Mouse (Mus musculus): Measurements from ENCODE around the gene Esp24.

DNA sequence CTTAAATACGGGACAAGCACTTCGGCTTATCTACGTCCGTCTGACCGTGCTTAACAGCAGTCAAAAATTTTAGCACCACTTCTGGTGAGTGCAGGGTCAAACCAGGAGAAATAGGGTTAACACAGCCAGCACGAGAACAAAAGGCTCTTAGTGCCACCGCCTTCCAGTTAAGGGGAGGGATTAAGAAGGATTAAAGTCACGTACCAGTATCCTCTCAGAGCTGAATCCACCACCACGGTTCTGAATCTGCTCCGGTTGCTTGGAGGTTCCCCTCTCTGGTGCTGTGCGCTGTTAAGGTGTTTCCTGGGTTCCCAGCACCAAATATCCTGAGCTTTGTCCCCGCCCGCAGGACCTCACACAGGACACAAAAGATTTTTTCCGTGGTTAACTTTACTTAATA is 19.3 kb upstream of the Esp24 start:
- TF ChIP-seq USF1 (IDR thresholded peaks at IDR 0.05; ENCODE audit: low read depth, low read length) (no peak), POLR2A (IDR thresholded peaks at IDR 0.05; ENCODE audit: low read depth, low read length) (no peak), RCOR1 (conservative IDR thresholded peaks at IDR 0.05; ENCODE audit: low read depth, low read length) (no peak), CTCF (conservative IDR thresholded peaks at IDR 0.05 in 1 of 2, IDR thresholded peaks at IDR 0.05 in 1 of 2; ENCODE audit: low read depth in 2 of 2, low read length in 2 of 2) (no peak), BHLHE40 (IDR thresholded peaks at IDR 0.05; ENCODE audit: low read depth, low read length) (no peak), GABPA (IDR thresholded peaks at IDR 0.05; ENCODE audit: insufficient replicate concordance, low read depth, low read length) (no peak), ELF1 (IDR thresholded peaks at IDR 0.05; ENCODE audit: low read depth, low read length) (no peak), CHD1 (IDR thresholded peaks at IDR 0.05; ENCODE audit: low read depth, low read length) (no peak)

Measured in CH12.LX (cell line).